Mouse (Mus musculus): Measurements from ENCODE around the gene Elf2.
"Not testable (repeated sequence)": the region's sequence is repeated elsewhere in the genome, so short reads cannot be mapped to it uniquely, and the experiment has no call there.

Elf2 gene

DNA sequence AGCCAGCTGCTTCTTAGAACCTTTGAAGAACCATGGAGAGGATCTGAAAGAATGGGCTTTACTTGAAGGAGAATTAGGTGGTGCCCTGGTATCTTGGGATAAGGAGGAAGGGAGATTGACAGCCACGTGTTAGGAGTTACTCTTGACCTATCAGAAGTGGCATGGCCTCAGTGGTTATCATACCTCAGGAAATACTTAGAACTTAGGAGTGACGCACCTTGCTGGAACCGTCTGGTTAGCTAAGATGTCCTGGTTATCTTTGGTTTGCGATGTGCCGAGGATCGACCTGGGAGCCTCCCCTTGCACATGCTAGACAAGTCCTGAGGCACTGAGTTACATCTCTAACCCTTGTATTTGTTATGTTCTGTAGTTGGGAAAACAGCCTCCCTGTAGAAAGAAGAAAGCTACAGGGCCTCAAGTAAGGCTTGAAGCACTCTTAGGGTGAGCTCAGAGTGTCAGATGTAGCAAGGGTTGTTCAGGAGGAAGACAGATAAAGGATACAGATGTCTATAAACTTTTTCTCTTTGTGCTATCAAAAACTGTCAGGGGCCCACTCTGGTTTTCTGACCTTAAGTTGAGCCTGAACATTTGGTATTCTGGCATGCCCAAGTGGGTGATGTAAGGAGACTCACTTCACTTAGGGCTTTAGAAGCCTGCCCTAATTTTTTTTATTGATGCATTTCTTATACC lies 110.2 kb downstream of the Elf2 start:
- DNase-seq, result no peak

DNA sequence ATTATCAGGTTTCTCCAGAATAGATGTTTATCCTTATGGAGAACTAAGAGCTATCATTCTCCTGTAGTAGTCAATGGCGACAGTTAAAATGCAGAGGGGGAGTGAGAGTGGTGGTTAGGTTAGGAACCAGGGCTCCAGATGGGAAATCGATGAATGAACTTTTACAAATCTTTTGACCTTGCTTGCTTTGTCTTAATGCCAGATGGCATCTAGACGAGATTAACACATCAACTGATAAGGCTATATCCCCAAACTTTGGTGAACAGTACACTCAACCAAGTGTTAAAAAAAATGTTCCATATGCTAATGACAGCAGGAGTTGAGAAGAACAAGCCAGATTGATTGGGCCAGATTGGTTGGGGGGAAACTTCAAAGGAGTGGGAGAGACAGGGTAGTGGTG lies 111.2 kb downstream of the Elf2 start:
- DNase-seq, result no peak

DNA sequence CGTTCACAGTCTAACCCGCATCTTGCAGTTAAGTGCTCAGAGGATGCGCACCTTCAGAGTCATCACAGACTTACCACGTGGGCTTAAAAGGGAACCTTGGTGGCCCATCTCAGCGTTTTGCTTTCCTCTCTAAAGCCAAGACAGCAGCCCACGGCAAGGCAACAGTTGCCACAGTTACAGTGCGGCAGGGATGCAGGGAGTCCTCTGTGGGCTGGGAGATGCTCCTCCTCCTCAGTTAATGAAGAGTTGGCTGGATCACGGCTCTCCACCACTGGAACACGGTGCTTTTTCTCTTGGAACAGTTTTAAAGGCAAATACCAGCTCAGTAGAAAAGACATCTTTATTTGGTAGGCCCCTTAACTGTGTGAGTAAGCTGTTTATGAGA lies 111.7 kb downstream of the Elf2 start:
- no peak for DNase-seq

DNA sequence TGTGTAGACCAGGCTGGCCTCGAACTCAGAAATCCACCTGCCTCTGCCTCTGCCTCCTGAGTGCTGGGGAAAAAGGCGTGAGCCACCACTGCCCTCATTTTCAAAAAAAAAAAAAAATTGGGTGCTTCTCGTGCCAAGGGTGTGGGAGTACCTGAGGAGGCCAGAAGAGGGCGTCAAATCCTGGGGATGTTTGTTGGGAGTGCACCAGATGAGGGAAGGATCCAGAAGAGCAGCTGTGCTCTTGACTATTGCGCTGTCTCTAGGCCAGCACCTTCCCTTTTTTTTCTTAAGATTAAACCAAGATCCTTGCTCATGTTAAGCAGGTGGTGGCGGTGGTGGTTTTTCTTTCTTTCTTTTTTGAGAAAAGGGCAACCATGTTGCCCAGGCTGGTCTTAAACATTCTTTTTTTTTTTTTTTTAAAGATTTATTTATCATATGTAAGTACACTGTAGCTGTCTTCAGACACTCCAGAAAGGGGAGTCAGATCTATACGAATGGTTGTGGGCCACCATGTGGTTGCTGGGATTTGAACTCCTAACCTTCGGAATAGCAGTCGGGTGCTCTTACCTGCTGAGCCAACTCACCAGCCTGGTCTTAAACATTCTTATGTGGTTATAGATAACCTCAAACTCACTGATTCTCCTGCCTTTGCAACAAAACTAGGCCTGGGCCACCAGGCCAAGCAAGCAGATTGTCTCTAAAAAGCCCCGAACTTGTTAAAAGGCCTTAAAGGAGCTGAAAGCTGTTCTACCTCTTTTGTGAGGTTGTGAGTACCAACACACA lies 112.2 kb downstream of the Elf2 start:
- peak; percentile 59 for DNase-seq

DNA sequence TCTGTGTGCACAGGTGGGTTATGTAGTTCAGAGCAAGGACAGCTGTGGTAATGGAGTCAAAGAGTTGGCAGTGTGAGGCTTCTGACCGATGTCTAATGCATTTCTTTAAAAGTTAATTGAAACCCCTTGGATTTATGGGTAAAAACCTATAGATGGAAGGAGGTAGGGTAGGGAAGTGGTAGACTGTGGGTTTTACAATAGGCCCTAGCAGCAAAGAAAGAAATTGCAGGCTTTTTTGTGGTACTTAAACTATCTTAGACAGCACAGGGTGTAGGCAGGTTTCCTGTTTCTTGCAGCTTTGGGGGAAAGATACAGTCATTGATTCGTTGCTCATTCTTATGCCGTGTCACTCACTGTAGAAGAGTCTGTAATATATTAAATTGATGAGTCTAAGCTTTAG lies 113.9 kb downstream of the Elf2 start:
- no peak for DNase-seq

DNA sequence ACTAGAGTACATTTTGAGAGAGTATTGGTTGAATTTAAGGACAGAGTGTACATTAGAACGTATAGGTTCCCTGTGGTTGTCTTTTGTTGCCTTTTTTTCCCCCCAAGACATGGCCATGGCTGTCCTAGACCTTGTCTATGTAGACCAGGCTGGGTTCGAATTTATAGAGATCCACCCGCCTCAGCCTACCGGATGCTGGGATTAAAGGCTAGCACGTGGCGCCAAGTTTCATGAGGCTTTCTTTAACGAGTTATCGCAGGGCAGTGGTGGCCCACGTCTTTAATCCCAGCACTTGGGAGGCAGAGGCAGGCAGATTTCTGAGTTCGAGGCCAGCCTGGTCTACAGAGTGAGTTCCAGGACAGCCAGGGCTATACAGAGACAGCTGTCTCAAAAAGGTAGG lies 114.5 kb downstream of the Elf2 start:
- DNase-seq, result no peak

DNA sequence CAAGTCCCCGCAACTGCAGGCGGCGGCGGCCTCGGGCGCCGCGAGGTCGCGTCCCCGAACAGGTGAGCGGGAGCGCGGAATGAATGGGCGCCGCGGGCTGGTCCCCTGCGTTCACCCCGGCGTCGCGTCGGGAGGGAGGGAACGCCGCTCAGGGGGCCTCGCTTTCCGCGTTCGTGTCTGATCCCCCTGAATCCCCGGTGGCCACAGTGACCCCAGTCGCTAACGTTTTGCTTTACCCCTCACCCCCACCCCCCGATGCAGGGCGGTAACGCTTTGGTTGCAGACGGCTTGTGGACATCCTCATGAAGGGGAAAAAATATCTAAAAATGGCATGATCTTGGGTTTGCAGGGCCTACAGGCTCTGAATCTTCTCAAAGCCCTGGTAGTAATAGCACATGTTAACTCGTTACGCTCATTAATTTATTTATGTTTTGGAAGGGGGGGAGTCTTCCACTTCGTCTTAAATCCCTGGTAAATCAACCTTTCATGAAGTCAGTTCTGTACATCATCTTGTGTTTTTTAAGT lies 115.2 kb downstream of the Elf2 start:
- no peak for DNase-seq

DNA sequence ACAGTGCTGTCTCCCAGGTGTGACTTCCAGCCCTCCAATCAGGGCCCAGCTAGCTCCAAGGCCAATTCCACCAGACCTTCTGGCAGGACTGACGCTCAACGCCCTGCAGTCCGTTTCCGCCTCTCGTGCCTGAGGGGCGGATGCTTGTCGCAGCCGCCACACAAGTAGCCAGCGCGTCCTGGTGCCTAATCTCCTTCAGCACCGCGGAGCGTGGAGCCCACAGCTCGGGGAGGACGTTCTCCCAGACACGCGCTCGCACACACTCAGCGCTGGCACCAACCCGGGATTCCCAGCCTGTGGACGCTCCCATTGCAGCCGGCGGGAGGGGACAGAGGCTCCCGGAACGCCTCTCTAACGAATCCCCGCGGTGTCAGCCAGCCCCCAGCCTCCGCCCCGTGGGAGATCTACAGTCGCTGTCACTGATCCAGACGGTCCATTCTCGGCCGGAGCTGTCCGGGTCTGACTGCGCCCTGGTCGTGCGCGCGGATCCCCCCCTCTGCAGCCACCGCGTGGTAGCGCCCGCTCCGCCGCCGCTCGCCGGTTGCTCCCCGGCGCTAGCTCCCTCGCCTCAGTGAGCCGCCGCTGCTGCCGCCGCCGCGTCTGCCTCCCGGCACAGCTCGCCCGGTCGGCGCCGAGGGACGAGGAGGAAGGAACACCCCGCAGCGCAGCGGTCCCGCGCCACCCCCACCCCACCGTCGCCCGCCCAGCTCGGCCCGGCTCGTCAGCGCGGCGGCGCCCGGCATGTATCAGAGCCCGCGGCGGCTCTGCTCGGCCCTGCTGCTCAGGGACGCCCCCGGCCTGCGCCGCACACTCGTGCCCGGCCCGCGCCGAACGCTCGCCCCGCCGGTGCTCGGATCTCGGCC lies 115.9 kb downstream of the Elf2 start, which contains the start of gene Noct:
Gene Noct, plus strand, starts transcription at position 85 of the 863 bp plus-strand sequence.
- peak; percentile 93 for DNase-seq

DNA sequence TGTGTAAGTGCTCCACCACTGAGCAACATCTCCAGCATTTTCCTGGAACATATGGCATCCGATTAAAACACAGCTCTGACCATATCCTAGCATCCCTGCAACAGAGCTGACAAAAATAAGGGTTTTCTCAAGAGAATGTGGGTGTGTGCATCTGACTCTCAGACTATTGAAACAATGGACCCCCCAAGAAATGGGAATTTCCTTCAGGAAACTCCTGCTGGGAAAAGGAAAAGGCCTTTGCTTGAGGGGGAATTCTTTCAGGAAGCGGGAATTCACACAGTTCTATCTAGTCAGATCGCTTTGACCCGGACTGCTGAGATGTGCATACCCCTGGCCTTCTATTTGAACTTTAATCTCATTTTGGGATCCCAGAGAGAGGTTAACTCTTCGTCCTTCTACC lies 116.9 kb downstream of the Elf2 start:
- DNase-seq, result no peak

DNA sequence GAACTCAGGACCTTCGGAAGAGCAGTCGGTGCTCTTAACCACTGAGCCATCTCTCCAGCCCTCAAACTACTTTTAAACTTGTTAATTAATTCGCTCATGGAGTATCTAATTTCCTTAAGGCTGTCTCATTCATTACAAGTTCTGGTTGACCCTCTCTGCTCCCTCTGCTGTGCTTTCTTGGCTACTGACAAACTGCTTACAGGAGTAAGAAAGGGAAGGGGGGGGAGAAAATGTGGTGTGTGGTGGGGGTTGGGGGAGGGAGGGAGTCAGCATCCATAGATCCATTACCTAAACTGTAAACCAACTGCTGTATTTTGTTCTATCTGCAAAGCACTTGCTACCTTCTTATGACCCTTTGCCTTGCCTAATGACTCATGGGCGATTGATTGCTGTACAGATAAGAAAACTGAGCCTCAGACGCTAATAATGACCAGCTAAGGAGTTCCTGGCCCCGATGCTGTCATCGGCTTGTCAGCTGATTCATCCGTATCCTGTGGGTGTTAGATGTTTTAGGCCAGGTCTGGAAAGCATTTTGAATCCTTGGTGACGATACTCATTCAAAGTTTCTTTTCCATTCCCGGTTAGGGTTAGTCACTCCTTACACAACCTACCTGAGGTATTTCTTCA lies 117.5 kb downstream of the Elf2 start:
- no peak for DNase-seq

DNA sequence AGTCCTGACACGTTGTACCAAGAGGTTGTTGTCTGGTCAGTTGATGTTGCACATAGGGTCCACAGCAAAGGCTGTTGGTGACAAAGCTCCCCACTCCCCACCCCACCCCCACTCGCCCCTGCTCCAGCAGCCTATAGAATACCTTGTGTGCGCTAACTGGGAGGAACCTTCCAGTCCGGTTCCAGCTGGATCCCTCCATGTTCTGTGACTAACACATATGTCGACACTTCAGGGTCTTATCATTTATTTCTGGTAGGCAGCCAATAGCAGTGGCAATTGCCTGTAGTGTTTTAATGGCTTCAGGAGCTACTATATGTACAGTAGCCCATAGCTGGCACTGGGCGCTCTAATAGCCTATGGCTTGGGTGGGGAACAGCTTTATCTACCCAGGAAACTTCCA lies 118.2 kb downstream of the Elf2 start:
- DNase-seq, result no peak

DNA sequence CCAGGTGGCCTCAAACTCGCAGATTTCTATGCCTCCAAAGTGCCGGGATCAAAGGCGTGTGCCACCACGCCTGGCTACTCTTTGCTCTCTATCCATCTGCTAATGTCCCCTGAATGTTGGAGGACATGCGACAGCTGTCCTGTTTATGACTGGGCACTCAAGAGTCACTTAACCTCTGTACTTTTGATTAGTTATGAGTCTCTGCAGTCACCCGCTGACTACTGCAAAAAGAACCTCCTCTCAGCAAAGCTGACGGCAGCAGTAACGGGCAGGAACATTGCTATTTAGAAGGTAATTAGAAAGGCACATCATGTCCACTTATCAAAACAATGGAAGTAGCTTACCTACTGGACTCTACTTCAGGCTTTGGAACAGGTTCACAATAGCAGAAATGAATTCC lies 118.6 kb downstream of the Elf2 start:
- DNase-seq, result no peak

DNA sequence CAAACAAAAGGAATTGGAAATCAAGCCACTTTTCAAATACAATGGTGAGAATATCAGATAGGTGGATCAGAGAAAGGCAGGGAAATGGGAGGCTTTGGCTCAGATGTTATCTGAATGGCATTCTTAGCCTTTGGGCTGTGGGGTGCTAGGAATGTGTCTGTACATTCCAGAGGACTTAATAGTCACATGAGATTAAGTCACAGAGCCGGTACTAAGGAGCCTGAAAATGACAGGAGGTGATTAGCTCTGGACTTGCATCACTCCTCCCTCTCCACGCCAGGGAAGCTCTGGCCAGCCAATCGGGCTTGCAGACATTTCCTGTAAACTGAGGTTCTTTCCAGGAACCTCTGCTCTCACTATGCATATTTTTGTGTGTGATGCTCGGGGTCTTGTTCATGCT lies 119.6 kb downstream of the Elf2 start:
- no peak for DNase-seq

DNA sequence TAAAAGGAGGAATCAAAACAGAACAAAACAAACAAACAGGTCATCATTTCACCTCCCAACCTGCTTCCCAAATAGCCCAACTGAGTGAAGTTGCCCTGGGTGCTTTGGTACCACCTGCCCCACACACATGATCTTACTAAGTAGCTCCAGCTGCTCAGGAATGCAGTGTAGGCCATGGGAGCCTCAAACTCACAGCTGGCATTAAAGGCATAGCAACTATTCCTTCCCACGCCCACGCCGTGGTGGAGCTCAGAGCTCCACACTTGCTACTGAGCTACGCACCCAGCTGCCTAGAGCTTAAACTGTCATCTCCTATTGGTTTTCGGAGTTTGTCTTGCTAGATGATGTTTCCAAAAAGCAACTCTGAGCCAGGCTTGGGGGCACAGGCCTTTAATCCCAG lies 121.2 kb downstream of the Elf2 start:
- no peak for DNase-seq

DNA sequence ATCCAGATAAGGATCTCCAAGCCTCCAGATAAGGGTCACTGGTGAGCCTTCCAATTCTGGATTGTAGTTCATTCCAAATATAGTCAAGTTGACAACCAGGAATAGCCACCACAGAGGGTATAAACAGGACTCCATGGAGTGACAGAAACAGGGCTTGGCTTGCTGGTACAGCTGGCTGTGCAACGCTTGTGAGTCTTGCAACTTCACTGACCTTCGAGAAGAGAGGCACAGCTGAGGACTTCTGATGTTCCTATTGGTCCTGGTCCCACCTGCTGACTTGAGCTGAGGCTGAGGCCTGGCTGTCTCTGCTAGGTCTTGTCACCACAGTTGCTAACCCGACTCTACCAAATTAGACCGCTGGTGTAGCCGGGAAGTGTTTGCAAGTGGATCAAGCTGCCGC lies 122.1 kb downstream of the Elf2 start:
- DNase-seq, result not testable (repeated sequence)

DNA sequence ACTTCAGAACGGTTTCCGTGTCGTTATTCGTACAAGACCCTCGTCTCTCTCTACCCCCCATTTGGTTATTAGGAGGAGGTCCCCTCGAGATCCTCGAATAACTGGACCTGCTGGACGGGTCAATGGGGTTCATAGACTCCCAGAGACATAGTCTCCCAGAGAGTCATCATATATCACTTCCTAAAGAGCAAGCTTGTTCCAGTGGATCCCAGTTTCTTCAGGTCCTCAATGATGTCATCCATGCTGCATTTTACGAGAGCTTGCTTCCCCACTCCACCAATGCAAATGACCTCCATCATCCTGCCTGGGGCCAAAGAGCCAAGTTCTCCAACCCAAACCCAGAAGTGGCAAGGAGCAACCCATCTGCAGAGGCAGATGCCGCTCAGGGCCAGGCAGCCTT lies 124.1 kb downstream of the Elf2 start:
- not testable (repeated sequence) for DNase-seq

DNA sequence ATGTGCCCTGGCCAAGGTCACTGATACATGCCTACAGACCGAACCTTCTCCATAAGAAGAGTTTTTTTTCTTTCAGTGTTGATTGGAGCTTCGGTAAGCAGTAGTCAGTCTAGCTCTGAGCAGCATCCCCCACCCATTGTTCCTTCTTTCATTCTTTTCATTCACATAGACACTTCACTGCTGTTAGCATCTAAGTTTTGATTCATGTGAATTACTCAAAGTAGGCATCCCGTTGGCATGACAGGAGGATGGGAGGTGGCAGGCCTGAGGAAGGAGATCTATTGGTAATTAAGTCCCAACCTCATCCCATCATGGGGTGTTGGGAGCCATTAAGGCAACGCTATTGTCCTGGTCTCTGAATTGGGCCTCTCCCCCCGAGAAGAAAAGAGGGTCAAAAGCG lies 124.8 kb downstream of the Elf2 start:
- DNase-seq, result no peak

DNA sequence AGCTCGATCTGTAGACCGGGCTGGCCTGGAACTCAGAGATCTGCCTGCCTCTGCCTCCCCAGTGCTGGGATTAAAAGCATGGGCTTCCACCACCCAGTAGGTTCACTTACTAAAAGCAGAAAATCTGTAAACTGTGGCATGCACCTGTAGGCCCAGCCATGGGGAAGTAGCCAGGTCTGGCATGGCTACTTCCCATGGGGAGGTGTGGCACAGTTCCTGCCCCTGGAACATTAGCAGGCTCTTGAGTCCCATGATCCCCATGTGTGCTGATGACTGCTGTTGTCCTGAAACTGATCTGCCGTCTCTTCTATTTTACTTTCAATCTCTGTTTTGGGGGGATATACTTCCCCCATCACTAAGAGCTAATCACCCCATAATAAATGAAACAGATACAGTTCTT lies 127.4 kb downstream of the Elf2 start:
- no peak for DNase-seq

DNA sequence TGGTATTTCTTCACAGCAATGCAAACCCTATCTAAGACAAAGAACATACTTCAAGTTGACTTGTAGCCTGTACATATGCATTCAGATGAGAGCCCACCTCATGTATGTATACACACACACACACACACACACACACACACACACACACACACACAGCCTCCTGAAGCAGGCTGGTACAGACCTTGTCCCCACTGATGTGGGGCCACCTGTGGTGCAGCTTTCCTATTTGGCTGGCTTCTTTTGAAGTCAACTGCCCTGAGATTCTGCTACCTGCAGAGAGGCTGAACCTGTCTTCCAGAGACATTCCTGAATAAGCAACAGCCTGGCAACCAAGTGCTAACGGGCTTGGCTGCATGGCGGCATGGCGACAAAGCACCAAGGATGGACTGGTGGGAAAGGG lies 130.0 kb downstream of the Elf2 start:
- DNase-seq, result no peak

DNA sequence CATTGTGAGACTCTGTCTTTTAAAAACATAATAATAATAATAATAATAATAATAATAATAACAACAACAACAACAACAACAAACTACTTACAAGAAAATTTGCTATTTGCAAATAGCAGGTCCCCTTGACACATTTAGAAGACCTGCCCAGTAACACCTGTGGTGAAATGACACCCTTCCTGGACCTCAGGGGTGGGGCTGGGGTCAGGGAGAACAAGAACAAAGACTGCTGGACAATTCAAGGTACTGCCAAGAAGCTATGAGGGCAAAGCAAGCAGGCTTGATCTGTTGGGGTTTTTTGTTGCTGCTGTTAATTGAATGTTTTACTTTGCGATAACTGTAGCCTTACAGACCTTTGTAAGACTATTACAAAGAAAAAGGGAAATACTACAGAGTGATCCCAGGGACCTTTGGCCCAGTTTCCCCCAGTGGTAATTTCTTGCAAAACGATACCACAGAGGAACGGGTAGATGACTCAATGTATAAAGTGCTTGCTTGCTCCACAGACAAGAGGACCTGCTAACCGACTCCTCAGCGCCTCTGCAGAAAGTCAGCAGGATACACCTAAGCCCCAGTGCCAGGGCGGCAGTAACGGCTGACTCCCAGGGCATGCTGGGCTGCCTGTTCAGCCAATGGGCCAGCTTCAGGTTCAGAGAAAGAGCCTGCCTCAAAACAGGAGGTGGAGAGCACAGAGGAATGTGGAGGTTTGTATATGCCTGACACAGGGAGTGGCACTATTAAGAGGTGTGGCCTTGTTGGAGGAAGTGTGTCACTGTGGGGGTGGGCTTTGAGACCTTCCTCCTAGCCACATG lies 130.8 kb downstream of the Elf2 start:
- no peak for DNase-seq

DNA sequence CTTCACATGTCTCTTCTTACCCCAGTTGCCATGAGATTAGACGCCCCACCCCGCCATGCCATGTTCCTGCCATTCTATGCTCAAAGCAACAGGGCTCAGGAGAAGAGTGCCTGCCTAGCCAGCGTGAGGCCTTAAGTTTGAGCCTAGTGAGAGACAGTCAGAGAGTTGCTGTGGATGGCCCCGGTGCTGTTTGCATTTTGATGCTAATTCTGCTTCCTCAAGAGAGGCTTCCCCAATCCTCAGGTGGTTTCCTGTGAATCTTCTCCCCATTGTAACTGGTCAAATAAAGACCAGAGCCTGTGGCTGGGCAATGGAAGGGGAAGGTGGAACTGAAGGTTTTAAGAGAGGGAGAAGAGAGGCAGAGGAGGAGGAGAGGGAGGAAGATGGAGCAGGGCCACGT lies 131.8 kb downstream of the Elf2 start:
- DNase-seq, result no peak

DNA sequence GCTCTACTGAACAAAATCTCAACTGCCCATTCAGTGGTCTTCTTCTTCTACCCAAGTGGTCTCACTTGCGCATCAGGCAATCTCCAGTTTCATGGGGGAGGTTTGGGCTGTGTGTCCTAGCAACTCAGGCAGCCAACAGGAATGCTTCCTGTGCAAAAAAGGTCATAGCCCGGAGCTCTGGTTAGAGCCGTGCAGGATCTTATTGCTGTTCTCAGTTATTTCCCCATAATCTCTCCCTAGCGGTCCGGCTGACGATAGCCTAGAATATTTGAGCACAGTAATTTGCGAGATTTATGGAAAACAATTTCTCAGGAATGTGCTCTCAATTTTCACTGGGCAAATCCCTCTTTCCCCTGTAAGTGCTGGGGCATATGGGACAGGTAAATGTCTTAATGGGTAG lies 133.9 kb downstream of the Elf2 start:
- no peak for DNase-seq

All from cerebellum, adult 9-10 months (tissue).